Mouse (Mus musculus) naive thymus-derived CD4-positive, alpha-beta T cell, adult 2 months (primary cell): ENCODE measurements around the gene Hddc3.

Experiments
- DNase-seq: peaks from one replicate; pipeline ENCODE4 v3.0.0-alpha.2; 2011; ENCODE audit warnings: low read depth

The Hddc3 gene

DNA sequence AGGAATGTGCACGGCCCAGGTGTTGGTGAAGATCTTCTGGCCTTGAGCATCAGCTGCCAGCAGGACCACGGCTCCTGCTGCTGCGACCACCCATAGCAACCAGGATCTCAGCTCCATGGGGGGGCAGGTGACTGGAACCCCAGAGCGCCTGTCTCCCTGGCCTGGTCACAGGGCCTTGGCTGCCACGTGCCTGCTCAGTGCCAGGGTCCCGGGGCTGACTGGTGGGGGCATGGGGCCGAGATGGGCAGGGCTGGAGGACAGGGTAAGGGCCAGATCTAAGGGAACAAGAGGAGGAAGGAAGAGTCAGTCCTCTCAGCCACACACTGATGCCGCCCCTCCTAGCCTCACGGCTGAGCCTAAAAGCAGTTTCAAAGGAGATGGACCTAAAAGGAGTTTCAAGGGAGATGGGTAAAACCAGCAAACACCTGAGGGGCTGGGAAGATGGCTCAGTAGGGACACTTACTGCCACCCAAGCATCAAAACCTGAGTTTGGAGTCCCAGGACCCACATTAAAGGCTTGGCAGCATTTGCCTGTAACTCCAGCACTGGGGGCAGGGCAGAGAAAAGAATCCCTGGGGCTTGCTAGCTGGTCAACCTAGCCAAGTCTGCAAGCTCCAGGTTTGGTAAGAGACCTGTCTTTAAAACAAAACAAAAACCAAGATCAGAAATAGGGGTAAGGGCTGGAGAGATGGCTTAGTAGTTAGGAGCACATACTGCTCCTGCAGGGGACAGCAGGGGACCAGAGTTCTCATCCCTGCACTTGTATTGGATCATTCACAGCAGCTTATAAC is 55.9 kb downstream of the Hddc3 start:
- DNase-seq, result no peak

- no peak for DNase-seq
These were observed 57.2 kb downstream of the Hddc3 start for GRCm38 (mm10) chr7:80400099-80400498.
